Mouse (Mus musculus) frontal cortex, adult (tissue): Measurements from ENCODE around the gene Brwd1.
"Not testable (repeated sequence)": the region's sequence is repeated elsewhere in the genome, so short reads cannot be mapped to it uniquely, and the experiment has no call there.

ENCODE experiments used
- ATAC-seq: cut with Nextera tagmentation; 2 replicates; pipeline ENCODE4 v1.9.2; 2017; ENCODE audit warnings: mild to moderate bottlenecking, moderate library complexity, mixed read lengths; ENCODE audit not compliant: low TSS enrichment

The Brwd1 gene

GRCm38 (mm10) chr16:96081331-96081730 lies 995 bp downstream of the Brwd1 start:
- ATAC-seq: peak; percentile 84

GRCm38 (mm10) chr16:96080524-96080923 lies 1.8 kb downstream of the Brwd1 start:
- ATAC-seq: no peak

GRCm38 (mm10) chr16:96068364-96068763 lies 14.0 kb downstream of the Brwd1 start:
- ATAC-seq: no peak

GRCm38 (mm10) chr16:96066174-96066573 lies 16.2 kb downstream of the Brwd1 start:
- ATAC-seq: no peak

- no peak for ATAC-seq
Observed at GRCm38 (mm10) chr16:96064649-96065048, 17.7 kb downstream of the Brwd1 start.

GRCm38 (mm10) chr16:96044096-96044495 lies 38.2 kb downstream of the Brwd1 start:
- no peak for ATAC-seq

GRCm38 (mm10) chr16:96040691-96041090 lies 41.6 kb downstream of the Brwd1 start:
- no peak for ATAC-seq

- ATAC-seq: no peak
Observed at GRCm38 (mm10) chr16:96039538-96039937, 42.8 kb downstream of the Brwd1 start.

- ATAC-seq: peak; percentile 79
Observed at GRCm38 (mm10) chr16:96034473-96034872, 47.9 kb downstream of the Brwd1 start.

GRCm38 (mm10) chr16:96032368-96033043 lies 49.8 kb downstream of the Brwd1 start:
- ATAC-seq: no peak

- ATAC-seq: no peak
Observed at GRCm38 (mm10) chr16:96030476-96031102, 51.7 kb downstream of the Brwd1 start.

GRCm38 (mm10) chr16:96026256-96026655 lies 56.1 kb downstream of the Brwd1 start:
- ATAC-seq: no peak

- ATAC-seq: no peak
Observed at GRCm38 (mm10) chr16:96025244-96025643, 57.1 kb downstream of the Brwd1 start.

GRCm38 (mm10) chr16:96021045-96021444 lies 61.3 kb downstream of the Brwd1 start:
- ATAC-seq: no peak

GRCm38 (mm10) chr16:96009124-96009523 lies 73.2 kb downstream of the Brwd1 start:
- ATAC-seq: not testable (repeated sequence)

- ATAC-seq: not testable (repeated sequence)
Observed at GRCm38 (mm10) chr16:96004278-96004677, 78.0 kb downstream of the Brwd1 start.

- no peak for ATAC-seq
Observed at GRCm38 (mm10) chr16:95999291-95999690, 83.0 kb downstream of the Brwd1 start.

- no peak for ATAC-seq
Observed at GRCm38 (mm10) chr16:95996156-95996555, 86.2 kb downstream of the Brwd1 start.

- peak; percentile 82 for ATAC-seq
Observed at GRCm38 (mm10) chr16:95994576-95994975, 87.8 kb downstream of the Brwd1 start.

GRCm38 (mm10) chr16:95992596-95992995 lies 89.7 kb downstream of the Brwd1 start:
- no peak for ATAC-seq

- ATAC-seq: no peak
Observed at GRCm38 (mm10) chr16:95991122-95991900, 91.0 kb downstream of the Brwd1 start.

- peak; percentile 77 for ATAC-seq
Observed at GRCm38 (mm10) chr16:95990462-95991121, 91.7 kb downstream of the Brwd1 start, which contains the start of gene Psmg1. Gene Psmg1 (minus strand): TSS chr16:95990960.
